In the genomic region with DNA sequence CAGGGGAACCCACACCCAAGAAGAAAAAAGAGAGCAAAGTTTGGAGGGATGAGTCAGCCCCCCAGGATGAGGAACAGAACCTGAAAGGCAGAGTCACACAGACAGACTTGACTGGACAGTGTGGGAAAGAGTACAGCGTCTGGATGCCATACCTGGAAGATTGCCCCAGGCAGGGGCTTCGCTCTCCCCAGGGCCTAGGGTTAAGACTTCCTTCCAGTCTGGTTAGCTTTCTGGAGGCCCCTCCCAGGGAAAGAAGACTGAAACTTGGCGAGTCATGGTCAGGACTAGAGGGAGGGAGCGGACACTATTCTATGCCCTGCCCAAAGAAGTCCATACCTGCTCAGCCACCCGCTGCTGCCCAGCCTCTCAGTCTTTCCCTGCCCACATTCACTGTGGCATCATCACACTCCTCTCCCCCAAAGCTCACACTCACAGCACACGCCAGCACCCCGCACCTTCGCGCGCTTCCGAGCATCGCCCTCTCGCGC, we compare ENCODE assay signal across 10 mouse cellular contexts. TPM values are rescaled to one million over a fixed set of nuclear protein-coding genes. Genes with fewer than 3 reads are reported as not detected.
DNase-seq lines count a peak whose midpoint lies in the region; ATAC-seq lines count a peak whose summit lies in the region.
"Had no signal": no experiment of that assay in that cellular context is flagged by ENCODE, and none has a peak within 500 bp of the region (broad histone marks: within the 10 kb centered on the region; RNA-seq: fewer than 3 reads in every experiment).

No protein-coding gene starts in this region.

- no peaks in the 10 kb centered on the region; the same call in 1 of the 2 replicates for H3K4me1 ChIP-seq in heart, embryonic 11.5 days (ENCODE audit: control insufficient read depth, insufficient read depth, low read length)
- peaks cover 3% of the 10 kb centered on the region; the same call in 1 of the 2 replicates for H3K4me1 ChIP-seq in brown adipose tissue, adult 24 weeks (ENCODE audit: control insufficient read depth, insufficient read depth, insufficient read length, low read length)
- peaks cover 54% of the 10 kb centered on the region for H3K4me1 ChIP-seq in hindbrain, embryonic 12.5 days
- peaks cover 16% of the 10 kb centered on the region for H3K4me1 ChIP-seq in midbrain, embryonic 11.5 days (ENCODE audit: control insufficient read depth, insufficient read depth, low read length)

- H3K27ac ChIP-seq in heart, embryonic 11.5 days (ENCODE audit: low read depth, low read length) = no peak overlapping the region
- H3K27ac ChIP-seq in brown adipose tissue, adult 24 weeks (replicated peaks; ENCODE audit: low read depth, low read length) = no peak overlapping the region
- H3K27ac ChIP-seq in hindbrain, embryonic 12.5 days = peak overlapping the region; percentile 83
- no peak overlapping the region for H3K27ac ChIP-seq in midbrain, embryonic 11.5 days (ENCODE audit: low read depth, low read length)

- DNase-seq in heart, postnatal 25 days (ENCODE audit: low spot score) = no peak
- peak; percentile 90 for DNase-seq in midbrain, embryonic 11.5 days (ENCODE audit: low spot score, missing footprints)
- DNase-seq in ovary, postnatal 36 days (ENCODE audit: low spot score) = no peak
- no peak for DNase-seq in layer of hippocampus, postnatal 36 days
- DNase-seq in T-cell, adult 2 months (ENCODE audit: low spot score) = no peak

- H3K4me2 ChIP-seq in heart, embryonic 11.5 days = peak overlapping the region; percentile 82
- peak overlapping the region; percentile 81 for H3K4me2 ChIP-seq in hindbrain, embryonic 12.5 days (replicated peaks)
- H3K4me2 ChIP-seq in midbrain, embryonic 11.5 days = peak overlapping the region; percentile 95

- 0 out of 2 replicates have a peak, but pooled peaks have one; percentile 27 for ATAC-seq in heart, embryonic 11.5 days (replicated peaks; ENCODE audit: insufficient number of reproducible peaks, low FRiP score, low TSS enrichment)
- ATAC-seq in hindbrain, embryonic 12.5 days (ENCODE audit: low FRiP score) = peak; percentile 33
- peak; percentile 41 for ATAC-seq in midbrain, embryonic 11.5 days (ENCODE audit: low FRiP score)

- 16% methylated on average over 14 of the region's 14 CpGs for WGBS in heart, embryonic 11.5 days (ENCODE audit: insufficient replicate concordance)
- WGBS in hindbrain, embryonic 12.5 days = 13% methylated on average over 14 of the region's 14 CpGs
- 12% methylated on average over 14 of the region's 14 CpGs for WGBS in midbrain, embryonic 11.5 days

- H3K36me3 ChIP-seq in heart, embryonic 11.5 days (ENCODE audit: control insufficient read depth, insufficient read depth, low read length) = no peaks in the 10 kb centered on the region
- no peaks in the 10 kb centered on the region for H3K36me3 ChIP-seq in hindbrain, embryonic 12.5 days
- H3K36me3 ChIP-seq in midbrain, embryonic 11.5 days (ENCODE audit: control insufficient read depth, insufficient read depth, low read length) = no peaks in the 10 kb centered on the region
- H3K36me3 ChIP-seq: G1E had no signal

- H3K4me3 ChIP-seq in heart, embryonic 11.5 days (ENCODE audit: low read depth, low read length) = peak overlapping the region; percentile 65
- H3K4me3 ChIP-seq in brown adipose tissue, adult 24 weeks (ENCODE audit: insufficient read depth, low read depth, low read length) = peak overlapping the region; percentile 66
- H3K4me3 ChIP-seq in hindbrain, embryonic 12.5 days = peak overlapping the region; percentile 78
- peak overlapping the region; percentile 84 for H3K4me3 ChIP-seq in midbrain, embryonic 11.5 days (ENCODE audit: low read depth, low read length)

- H3K27me3 ChIP-seq in heart, embryonic 11.5 days (ENCODE audit: control insufficient read depth, insufficient read depth, low read length) = peaks cover 52% of the 10 kb centered on the region
- H3K27me3 ChIP-seq in hindbrain, embryonic 12.5 days = no peaks in the 10 kb centered on the region
- peaks cover 7% of the 10 kb centered on the region for H3K27me3 ChIP-seq in midbrain, embryonic 11.5 days (ENCODE audit: control insufficient read depth, insufficient read depth, low read length)

- intact Hi-C loops in heart, postnatal 25 days (cut with DNase I) = no loop called here

- H3K9me3 ChIP-seq in heart, embryonic 11.5 days (replicated peaks; ENCODE audit: control insufficient read depth, low read length) = no peaks in the 10 kb centered on the region
- no peaks in the 10 kb centered on the region for H3K9me3 ChIP-seq in hindbrain, embryonic 12.5 days (replicated peaks)
- no peaks in the 10 kb centered on the region for H3K9me3 ChIP-seq in midbrain, embryonic 11.5 days (ENCODE audit: control insufficient read depth, low read length)

- H3K9ac ChIP-seq in heart, embryonic 11.5 days (ENCODE audit: low read depth, low read length) = peak overlapping the region; percentile 68; the same call in 1 of the 2 replicates
- H3K9ac ChIP-seq in hindbrain, embryonic 12.5 days = peak overlapping the region; percentile 97
- H3K9ac ChIP-seq in midbrain, embryonic 11.5 days (ENCODE audit: low read length) = peak overlapping the region; percentile 90

RNA-seq across cellular contexts. Expression of gene Cadm4, which starts 0.8 kb away (rescaled TPM):
- 0.20 and 0.23 TPM in 2 replicates for polyA plus RNA-seq in heart, embryonic 11.5 days (2014; fragmentation: Nextera tagmentation; extraction: Ambion mirVana)
- 10 to 100 TPM; 13.1 to 13.9 TPM for total RNA-seq in heart, postnatal 25 days (2021)
- 3.1 and 3.5 TPM in 2 replicates for polyA plus RNA-seq in brown adipose tissue, adult 24 weeks (2012; ENCODE audit: insufficient read depth, insufficient read length, missing spikeins)
- polyA plus RNA-seq in hindbrain, embryonic 12.5 days (2016; fragmentation: Nextera tagmentation; extraction: Ambion mirVana) = 41.3 and 42.3 TPM in 2 replicates
- polyA plus RNA-seq in midbrain, embryonic 11.5 days (2014; fragmentation: Nextera tagmentation; extraction: Ambion mirVana) = 6.6 and 6.7 TPM in 2 replicates
- 100 to 1,000 TPM; 137 to 142 TPM for total RNA-seq in layer of hippocampus, postnatal 36 days (2021)
- total RNA-seq: G1E had no signal

RNA-seq across cellular contexts. Expression of gene Plaur, which starts 18.7 kb away (rescaled TPM):
- polyA plus RNA-seq in heart, embryonic 11.5 days (2014; fragmentation: Nextera tagmentation; extraction: Ambion mirVana) = 5.6 and 6.9 TPM in 2 replicates
- 1 to 10 TPM; 2.1 to 2.2 TPM for total RNA-seq in heart, postnatal 25 days (2021)
- polyA plus RNA-seq in brown adipose tissue, adult 24 weeks (2012; ENCODE audit: insufficient read depth, insufficient read length, missing spikeins) = 3.0 TPM in 1 of 2 replicates, not detected in the other
- 0.59 and 0.95 TPM in 2 replicates for polyA plus RNA-seq in hindbrain, embryonic 12.5 days (2016; fragmentation: Nextera tagmentation; extraction: Ambion mirVana)
- polyA plus RNA-seq in midbrain, embryonic 11.5 days (2014; fragmentation: Nextera tagmentation; extraction: Ambion mirVana) = 0.86 and 1.4 TPM in 2 replicates
- under 1 TPM in 1 of 2 experiments, not detected in 1; 0.68 TPM for total RNA-seq in layer of hippocampus, postnatal 36 days (2021)

RNA-seq across cellular contexts. Expression of gene Zfp428, which starts 25.8 kb away (rescaled TPM):
- 22.6 and 26.0 TPM in 2 replicates for polyA plus RNA-seq in heart, embryonic 11.5 days (2014; fragmentation: Nextera tagmentation; extraction: Ambion mirVana)
- total RNA-seq in heart, postnatal 25 days (2021) = 10 to 100 TPM; 15.1 to 15.6 TPM
- polyA plus RNA-seq in brown adipose tissue, adult 24 weeks (2012; ENCODE audit: insufficient read depth, insufficient read length, missing spikeins) = 3.0 and 4.7 TPM in 2 replicates
- 155 and 160 TPM in 2 replicates for polyA plus RNA-seq in hindbrain, embryonic 12.5 days (2016; fragmentation: Nextera tagmentation; extraction: Ambion mirVana)
- polyA plus RNA-seq in midbrain, embryonic 11.5 days (2014; fragmentation: Nextera tagmentation; extraction: Ambion mirVana) = 83.8 and 83.9 TPM in 2 replicates
- total RNA-seq in layer of hippocampus, postnatal 36 days (2021) = 10 to 100 TPM; 36.2 to 42.1 TPM

RNA-seq across cellular contexts. Expression of gene Irgc1, which starts 28.9 kb away (rescaled TPM):
- polyA plus RNA-seq in heart, embryonic 11.5 days (2014; fragmentation: Nextera tagmentation; extraction: Ambion mirVana) = not detected in 2 replicates
- not detected for total RNA-seq in heart, postnatal 25 days (2021)
- not detected in 2 replicates for polyA plus RNA-seq in brown adipose tissue, adult 24 weeks (2012; ENCODE audit: insufficient read depth, insufficient read length, missing spikeins)
- polyA plus RNA-seq in hindbrain, embryonic 12.5 days (2016; fragmentation: Nextera tagmentation; extraction: Ambion mirVana) = not detected in 2 replicates
- polyA plus RNA-seq in midbrain, embryonic 11.5 days (2014; fragmentation: Nextera tagmentation; extraction: Ambion mirVana) = not detected in 2 replicates
- not detected for total RNA-seq in layer of hippocampus, postnatal 36 days (2021)
- polyA plus RNA-seq: erythroblast, embryonic 14.5 days had no signal

RNA-seq across cellular contexts. Expression of gene AC161166.1, which starts 31.2 kb away (rescaled TPM):
- polyA plus RNA-seq in heart, embryonic 11.5 days (2014; fragmentation: Nextera tagmentation; extraction: Ambion mirVana) = 0.25 and 0.57 TPM in 2 replicates
- not detected for total RNA-seq in heart, postnatal 25 days (2021)
- not detected in 2 replicates for polyA plus RNA-seq in brown adipose tissue, adult 24 weeks (2012; ENCODE audit: insufficient read depth, insufficient read length, missing spikeins)
- polyA plus RNA-seq in hindbrain, embryonic 12.5 days (2016; fragmentation: Nextera tagmentation; extraction: Ambion mirVana) = 1.9 TPM in 2 replicates
- 0.55 and 0.59 TPM in 2 replicates for polyA plus RNA-seq in midbrain, embryonic 11.5 days (2014; fragmentation: Nextera tagmentation; extraction: Ambion mirVana)
- not detected for total RNA-seq in layer of hippocampus, postnatal 36 days (2021)
- polyA plus RNA-seq: erythroblast, embryonic 14.5 days; G1E had no signal
